Mouse (Mus musculus) midbrain, embryonic 14.5 days (tissue): Measurements from ENCODE around the gene Psd. TPM values are rescaled to one million over a fixed set of nuclear protein-coding genes. Genes with fewer than 3 reads are reported as not detected.

Experiments
- ATAC-seq: fragments of 200-750 bp; cut with Nextera tagmentation; 2 replicates; pipeline ENCODE4 v1.8.0; 2017; ENCODE audit warnings: moderate number of reproducible peaks, moderate library complexity; ENCODE audit not compliant: low FRiP score, low TSS enrichment
- DNase-seq: peaks from one replicate; pipeline ENCODE4 v3.0.0-alpha.2; 2015
- H3K27ac ChIP-seq: fragments of 300-500 bp; sonication (generic); replicated peaks from 2 replicates; pipeline ENCODE4 v1.5.1; 2014; ENCODE audit warnings: mild to moderate bottlenecking, low read depth, low read length, moderate library complexity
- H3K27me3 ChIP-seq: fragments of 300-500 bp; sonication (generic); 2 replicates; pipeline ENCODE4 v1.6.1; 2014; ENCODE audit warnings: low read length, control low read depth, mixed read lengths; ENCODE audit not compliant: control insufficient read depth, insufficient read depth
- H3K36me3 ChIP-seq: fragments of 300-500 bp; sonication (generic); 2 replicates; pipeline ENCODE4 v1.6.1; 2014; ENCODE audit warnings: low read length, control low read depth; ENCODE audit not compliant: control insufficient read depth, insufficient read depth
- H3K4me1 ChIP-seq: fragments of 300-500 bp; sonication (generic); 2 replicates; pipeline ENCODE4 v1.6.1; 2014; ENCODE audit warnings: mild to moderate bottlenecking, antibody characterized with exemption, low read length, control low read depth; ENCODE audit not compliant: control insufficient read depth, insufficient read depth
- H3K4me2 ChIP-seq: fragments of 300-500 bp; sonication (generic); 2 replicates; pipeline ENCODE4 v1.6.1; 2014; ENCODE audit warnings: mild to moderate bottlenecking, low read length, moderate library complexity
- H3K4me3 ChIP-seq: fragments of 300-500 bp; sonication (generic); replicated peaks from 2 replicates; pipeline ENCODE4 v1.5.1; 2014; ENCODE audit warnings: low read depth, low read length
- H3K9ac ChIP-seq: fragments of 300-500 bp; sonication (generic); replicated peaks from 2 replicates; pipeline ENCODE4 v1.6.1; 2014; ENCODE audit warnings: mild to moderate bottlenecking, low read length, moderate library complexity
- H3K9me3 ChIP-seq: fragments of 300-500 bp; sonication (generic); 2 replicates; pipeline ENCODE4 v1.6.1; 2016; ENCODE audit warnings: low read length, control low read depth, mixed read lengths; ENCODE audit not compliant: control insufficient read depth
- WGBS: fragments of 180-500 bp; shearing (Covaris S2); extraction: QIAGEN DNeasy Blood & Tissue Kit; methylation state at CpG from one replicate; pipeline ENCODE4 v1.1.7; 2014; 5-methylcytosine and 5-hydroxymethylcytosine counted together
- polyA plus RNA-seq: library from polyadenylated mRNA; unstranded; fragments of >200 nt; fragmentation: Nextera tagmentation; extraction: Ambion mirVana; gene quantifications from 2 replicates; pipeline ENCODE4 v1.2.1, GENCODE M21; 2014

Gene Psd
- polyA plus RNA-seq, 1 experiment from 2014 or later, result 112 TPM

DNA sequence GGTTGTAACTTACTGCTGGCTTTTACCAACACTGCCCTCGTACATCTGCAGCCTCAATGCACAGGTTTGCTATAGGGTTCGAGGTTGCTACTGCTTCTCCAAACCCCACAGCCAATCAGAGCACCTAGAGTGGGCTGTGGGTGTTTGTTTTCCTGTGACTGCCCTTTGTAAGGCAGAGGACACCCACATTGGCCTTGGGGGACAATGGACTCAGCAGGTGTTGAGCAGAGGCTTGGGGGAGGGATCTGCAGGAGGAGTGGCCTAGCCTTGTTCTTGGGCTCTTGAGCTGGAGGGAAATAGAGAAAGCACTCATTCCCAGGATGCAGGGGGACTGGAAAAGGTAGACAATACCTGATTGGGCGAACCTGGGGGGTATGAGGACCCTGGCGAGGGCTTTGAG is 31.4 kb upstream of the Psd start:
- WGBS, result 63% methylated on average over 4 of the region's 4 CpGs
- no peaks in the 10 kb centered on the region for H3K36me3 ChIP-seq
- 0 out of 2 replicates have a peak, but pooled peaks cover 4% of the 10 kb centered on the region for H3K4me1 ChIP-seq
- H3K9me3 ChIP-seq, result no peaks in the 10 kb centered on the region
- no peak overlapping the region for H3K27ac ChIP-seq
- peaks cover 9% of the 10 kb centered on the region; the same call in 1 of the 2 replicates for H3K27me3 ChIP-seq
- ATAC-seq (no peak), DNase-seq (no peak)
- H3K9ac ChIP-seq, result no peak overlapping the region
- no peak overlapping the region for H3K4me3 ChIP-seq
- H3K4me2 ChIP-seq, result no peak overlapping the region

DNA sequence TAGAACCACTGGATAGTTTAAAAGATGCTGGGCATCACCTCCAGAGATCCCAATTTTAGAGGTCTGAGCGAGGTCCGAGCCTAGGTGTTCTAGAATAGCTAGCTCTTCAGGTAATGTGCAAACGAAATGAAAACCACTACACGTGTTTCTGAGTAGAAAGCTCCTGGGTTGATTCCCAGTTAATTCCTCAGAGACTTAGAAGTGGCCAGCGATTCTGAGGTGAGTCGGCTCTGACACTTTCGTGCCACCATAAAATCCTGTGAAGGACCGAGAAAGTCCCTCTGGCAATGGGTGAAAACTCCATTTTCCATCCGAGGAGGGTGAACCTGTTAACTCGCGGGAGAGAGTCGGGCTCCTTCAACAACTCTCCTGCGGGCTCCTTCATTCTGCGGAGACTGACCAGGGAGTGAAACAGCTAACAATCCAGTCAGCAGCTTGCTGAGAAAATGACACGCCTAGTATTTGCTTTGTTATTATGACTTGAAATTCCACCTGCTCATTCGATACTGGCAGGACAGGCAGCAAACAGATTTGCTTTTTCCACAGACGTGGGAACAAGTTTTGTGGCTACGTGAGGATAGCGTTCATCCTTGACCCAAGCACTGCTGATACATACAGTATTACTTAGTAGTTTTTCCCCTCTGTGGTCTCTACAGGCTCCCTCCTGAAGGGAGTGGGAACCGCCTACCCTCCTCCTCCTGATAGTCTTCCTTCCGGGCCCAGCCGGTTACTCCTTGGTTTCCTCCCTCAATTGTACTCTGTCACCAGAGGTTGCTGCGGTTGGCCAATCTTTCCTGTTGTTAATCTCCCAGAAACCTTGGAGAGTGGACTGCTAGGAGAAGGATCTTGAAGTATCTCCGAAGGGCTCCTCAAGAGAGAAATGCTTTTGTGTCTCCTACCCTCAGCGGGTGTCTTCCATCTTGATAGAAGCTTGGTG is 30.7 kb upstream of the Psd start:
- Histone ChIP-seq H3K4me3 (peak overlapping the region; percentile 42), H3K9me3 (no peaks in the 10 kb centered on the region), H3K4me2 (peak overlapping the region; percentile 69), H3K27ac (no peak overlapping the region), H3K9ac (peak overlapping the region; percentile 57), H3K4me1 (0 out of 2 replicates have a peak, but pooled peaks cover 4% of the 10 kb centered on the region), H3K36me3 (no peaks in the 10 kb centered on the region), H3K27me3 (peaks cover 9% of the 10 kb centered on the region; the same call in 1 of the 2 replicates)
- ATAC-seq (no peak), DNase-seq (no peak)
- 19% methylated on average over 25 of the region's 25 CpGs for WGBS

DNA sequence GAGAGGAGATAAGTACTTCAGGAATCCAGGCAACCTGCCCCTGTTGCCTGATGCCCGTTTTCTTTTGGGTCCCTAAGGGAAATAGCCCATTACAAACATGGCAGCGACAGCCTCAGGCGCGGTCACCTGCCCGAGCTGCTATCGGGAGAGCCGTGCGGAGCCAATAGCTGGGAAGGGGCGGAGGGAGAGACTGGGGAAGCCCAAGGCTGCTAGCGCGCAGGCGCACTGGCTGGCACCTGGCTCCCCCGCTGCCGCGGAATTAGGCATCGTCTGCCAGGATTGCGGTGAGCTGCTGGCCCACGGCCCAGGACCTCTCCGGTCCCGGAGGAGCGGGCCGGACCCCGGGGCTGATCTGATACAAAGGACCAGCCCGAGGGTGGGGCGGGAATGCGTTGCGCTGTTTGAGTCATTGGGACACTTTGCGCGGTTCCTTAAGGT is 29.8 kb upstream of the Psd start:
- H3K4me3 ChIP-seq, result peak overlapping the region; percentile 42
- ATAC-seq (peak; percentile 86; the same call in 1 of the 2 replicates), DNase-seq (peak; percentile 96)
- H3K4me2 ChIP-seq, result peak overlapping the region; percentile 69
- no peaks in the 10 kb centered on the region for H3K9me3 ChIP-seq
- WGBS, result under 1% methylated on average over 29 of the region's 29 CpGs
- peaks cover 9% of the 10 kb centered on the region; the same call in 1 of the 2 replicates for H3K27me3 ChIP-seq
- H3K36me3 ChIP-seq, result no peaks in the 10 kb centered on the region
- no peak overlapping the region for H3K27ac ChIP-seq
- peak overlapping the region; percentile 57 for H3K9ac ChIP-seq
- 0 out of 2 replicates have a peak, but pooled peaks cover 4% of the 10 kb centered on the region for H3K4me1 ChIP-seq

DNA sequence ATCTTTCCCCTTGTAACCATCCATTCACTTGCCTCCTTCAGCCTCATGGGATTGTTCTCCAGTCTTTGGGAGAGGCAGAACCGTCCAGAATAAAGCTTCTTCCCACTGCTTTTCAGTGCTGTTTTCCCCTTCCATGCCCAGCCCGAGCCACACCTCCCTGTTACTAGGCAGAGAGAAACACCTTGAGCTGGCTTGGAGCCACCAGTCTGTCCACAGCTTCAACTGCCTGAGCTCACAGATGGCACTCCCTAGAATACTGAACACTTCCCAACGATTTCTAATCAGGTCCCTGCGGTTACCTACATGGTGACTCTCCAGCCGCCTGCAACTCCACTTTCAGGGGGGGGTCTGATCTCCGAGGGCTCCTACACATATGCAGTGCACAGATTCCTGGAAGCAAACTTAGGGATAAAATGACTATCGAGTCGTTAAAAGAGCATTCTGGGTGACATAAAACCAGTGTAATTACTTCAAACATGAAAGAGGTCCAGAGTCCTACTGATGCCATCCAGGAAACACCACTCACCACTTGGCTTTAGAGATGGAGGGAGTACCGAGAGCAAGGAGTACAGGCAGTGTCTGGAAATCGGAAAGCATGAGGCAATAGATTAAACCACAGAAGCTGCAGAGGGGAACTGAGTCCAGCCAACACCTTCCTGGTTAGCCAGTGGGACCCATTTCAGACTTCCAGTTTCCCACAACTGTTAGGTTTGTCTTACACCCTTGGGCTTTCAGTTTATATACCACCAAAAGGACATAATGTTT is 23.4 kb upstream of the Psd start, which contains the start of gene 2310034G01Rik:
Gene 2310034G01Rik (minus strand): TSS at position 135 of the 765 bp plus-strand sequence.
- Histone ChIP-seq H3K4me2 (peak within 1 kb of the TSS; percentile 89), H3K36me3 (no peaks in the 10 kb centered on the region), H3K9ac (peak within 1 kb of the TSS; percentile 79), H3K4me1 (peaks cover 6% of the 10 kb centered on the region; the same call in 1 of the 2 replicates), H3K4me3 (peak within 1 kb of the TSS; percentile 62), H3K27me3 (peaks cover 3% of the 10 kb centered on the region; the same call in 1 of the 2 replicates), H3K27ac (peak within 1 kb of the TSS; percentile 90), H3K9me3 (no peaks in the 10 kb centered on the region)
- no peak for ATAC-seq
- no peak for DNase-seq
- 64% methylated on average over 10 of the region's 10 CpGs for WGBS

- Histone ChIP-seq H3K9ac (peak overlapping the region; percentile 79), H3K4me1 (peaks cover 6% of the 10 kb centered on the region; the same call in 1 of the 2 replicates), H3K27ac (0 out of 2 replicates have a peak overlapping the region, but pooled peaks have one; percentile 90), H3K4me2 (peak overlapping the region; percentile 89), H3K4me3 (peak overlapping the region; percentile 62), H3K27me3 (peaks cover 3% of the 10 kb centered on the region; the same call in 1 of the 2 replicates), H3K36me3 (no peaks in the 10 kb centered on the region), H3K9me3 (no peaks in the 10 kb centered on the region)
- WGBS, result 23% methylated on average over 6 of the region's 6 CpGs
- DNase-seq (no peak), ATAC-seq (no peak)
Measured at GRCm38 (mm10) chr19:46349550-46349949, 22.6 kb upstream of the Psd start.

- Histone ChIP-seq H3K27me3 (peaks cover 3% of the 10 kb centered on the region; the same call in 1 of the 2 replicates), H3K4me1 (peaks cover 6% of the 10 kb centered on the region; the same call in 1 of the 2 replicates), H3K9me3 (no peaks in the 10 kb centered on the region), H3K4me3 (peak overlapping the region; percentile 62), H3K36me3 (no peaks in the 10 kb centered on the region), H3K4me2 (peak overlapping the region; percentile 89), H3K27ac (peak overlapping the region; percentile 90), H3K9ac (peak overlapping the region; percentile 79)
- ATAC-seq (peak; percentile 92), DNase-seq (peak; percentile 95)
- WGBS, result under 1% methylated on average over 78 of the region's 78 CpGs
Measured at GRCm38 (mm10) chr19:46348761-46349458, 22.0 kb upstream of the Psd start.

- 31% methylated on average over 14 of the region's 14 CpGs for WGBS
- peaks cover 3% of the 10 kb centered on the region; the same call in 1 of the 2 replicates for H3K27me3 ChIP-seq
Measured at GRCm38 (mm10) chr19:46347936-46348668, 21.1 kb upstream of the Psd start.

More at GRCm38 (mm10) chr19:46347936-46348668, 21.1 kb upstream of the Psd start:
- peak overlapping the region; percentile 79 for H3K9ac ChIP-seq
- no peak for DNase-seq
- no peak for ATAC-seq
- peaks cover 6% of the 10 kb centered on the region; the same call in 1 of the 2 replicates for H3K4me1 ChIP-seq
- H3K36me3 ChIP-seq, result no peaks in the 10 kb centered on the region
- H3K27ac ChIP-seq, result peak overlapping the region; percentile 90
- H3K4me2 ChIP-seq, result peak overlapping the region; percentile 89
- no peaks in the 10 kb centered on the region for H3K9me3 ChIP-seq
- H3K4me3 ChIP-seq, result peak overlapping the region; percentile 62
